Mouse (Mus musculus) limb, embryonic 13.5 days (tissue): ENCODE results near the gene Etv6. TPM values are rescaled to one million over a fixed set of nuclear protein-coding genes. Genes with fewer than 3 reads are reported as not detected.
A peak's percentile ranks its signal among the peaks of the same experiment; 100 is the strongest.

Source experiments
- ATAC-seq: fragments of 200-750 bp; cut with Nextera tagmentation; 2 replicates; pipeline ENCODE4 v1.8.0; 2017; ENCODE audit warnings: low read depth, moderate number of reproducible peaks, moderate TSS enrichment; ENCODE audit not compliant: low FRiP score
- H3K27ac ChIP-seq: fragments of 300-500 bp; sonication (generic); 2 replicates; pipeline ENCODE4 v1.5.1; 2015; ENCODE audit warnings: inconsistent platforms, mild to moderate bottlenecking, moderate library complexity
- H3K27me3 ChIP-seq: fragments of 300-500 bp; sonication (generic); 2 replicates; pipeline ENCODE4 v1.6.1; 2015; ENCODE audit warnings: mild to moderate bottlenecking, inconsistent platforms
- H3K36me3 ChIP-seq: fragments of 300-500 bp; sonication (generic); 2 replicates; pipeline ENCODE4 v1.6.1; 2015; ENCODE audit warnings: inconsistent platforms, mild to moderate bottlenecking, moderate library complexity
- H3K4me1 ChIP-seq: fragments of 300-500 bp; sonication (generic); 2 replicates; pipeline ENCODE4 v1.6.1; 2015; ENCODE audit warnings: inconsistent platforms
- H3K4me2 ChIP-seq: fragments of 300-500 bp; sonication (generic); replicated peaks from 2 replicates; pipeline ENCODE4 v1.6.1; 2015; ENCODE audit warnings: inconsistent platforms, mild to moderate bottlenecking, moderate library complexity
- H3K4me3 ChIP-seq: fragments of 300-500 bp; sonication (generic); 2 replicates; pipeline ENCODE4 v1.5.1; 2015; ENCODE audit warnings: moderate library complexity, mild to moderate bottlenecking, inconsistent platforms
- H3K9ac ChIP-seq: fragments of 300-500 bp; sonication (generic); 2 replicates; pipeline ENCODE4 v1.6.1; 2015; ENCODE audit warnings: mild to moderate bottlenecking, inconsistent platforms
- H3K9me3 ChIP-seq: fragments of 300-500 bp; sonication (generic); 2 replicates; pipeline ENCODE4 v1.6.1; 2016; ENCODE audit warnings: inconsistent platforms
- WGBS: fragments of 180-500 bp; shearing (Covaris S2); methylation state at CpG from one replicate; pipeline ENCODE4 v1.1.7; 2015; 5-methylcytosine and 5-hydroxymethylcytosine counted together
- polyA plus RNA-seq: library from polyadenylated mRNA; unstranded; fragments of >200 nt; fragmentation: Nextera tagmentation; extraction: Ambion mirVana; gene quantifications from 2 replicates; pipeline ENCODE4 v1.2.1, GENCODE M21; 2015

Etv6 gene
- polyA plus RNA-seq, 1 experiment from 2014 or later: 15.4 TPM

GRCm38 (mm10) chr6:134168799-134169198 is 133.3 kb downstream of the Etv6 start:
- Histone ChIP-seq H3K27me3 (no peaks in the 10 kb centered on the region), H3K9me3 (no peaks in the 10 kb centered on the region), H3K36me3 (0 out of 2 replicates have a peak, but pooled peaks cover 3% of the 10 kb centered on the region), H3K4me2 (no peak overlapping the region), H3K27ac (no peak overlapping the region), H3K9ac (no peak overlapping the region), H3K4me3 (no peak overlapping the region), H3K4me1 (peaks cover 22% of the 10 kb centered on the region)
- 76% methylated on average over 11 of the region's 11 CpGs for WGBS
- ATAC-seq: no peak

GRCm38 (mm10) chr6:134171235-134171634 is 135.7 kb downstream of the Etv6 start:
- Histone ChIP-seq H3K27ac (no peak overlapping the region), H3K4me1 (peaks cover 34% of the 10 kb centered on the region), H3K9me3 (no peaks in the 10 kb centered on the region), H3K27me3 (no peaks in the 10 kb centered on the region), H3K36me3 (0 out of 2 replicates have a peak, but pooled peaks cover 3% of the 10 kb centered on the region), H3K9ac (no peak overlapping the region), H3K4me3 (no peak overlapping the region), H3K4me2 (no peak overlapping the region)
- 66% methylated on average over 1 of the region's 1 CpGs for WGBS
- no peak for ATAC-seq

GRCm38 (mm10) chr6:134171906-134172728 is 136.6 kb downstream of the Etv6 start:
- Histone ChIP-seq H3K4me2 (no peak overlapping the region), H3K4me3 (no peak overlapping the region), H3K36me3 (0 out of 2 replicates have a peak, but pooled peaks cover 3% of the 10 kb centered on the region), H3K4me1 (peaks cover 38% of the 10 kb centered on the region), H3K27me3 (no peaks in the 10 kb centered on the region), H3K9ac (no peak overlapping the region), H3K9me3 (no peaks in the 10 kb centered on the region), H3K27ac (no peak overlapping the region)
- 88% methylated on average over 17 of the region's 17 CpGs for WGBS
- no peak for ATAC-seq

DNA sequence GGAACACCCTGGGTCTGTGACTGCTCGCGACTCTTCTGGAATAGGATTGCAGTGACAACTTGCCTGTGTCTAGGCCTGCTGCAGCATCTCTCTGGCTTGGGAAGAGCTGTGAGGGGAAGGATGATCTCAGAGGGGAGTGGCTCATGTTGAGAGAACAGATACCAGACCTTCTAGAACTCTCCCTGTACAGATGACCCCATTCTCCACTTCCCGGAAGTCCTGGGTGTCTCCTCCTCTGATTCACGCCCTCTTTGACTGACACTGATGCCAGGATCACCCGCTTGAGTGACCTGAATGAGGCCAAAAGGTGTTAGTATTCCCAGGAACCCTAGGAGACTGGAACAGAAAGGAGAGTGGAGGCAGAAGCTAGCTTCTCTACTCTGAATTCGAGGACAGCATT is 137.9 kb downstream of the Etv6 start:
- Histone ChIP-seq H3K9me3 (no peaks in the 10 kb centered on the region), H3K9ac (no peak overlapping the region), H3K36me3 (0 out of 2 replicates have a peak, but pooled peaks cover 3% of the 10 kb centered on the region), H3K4me3 (no peak overlapping the region), H3K4me1 (peaks cover 31% of the 10 kb centered on the region), H3K27ac (no peak overlapping the region), H3K4me2 (no peak overlapping the region), H3K27me3 (no peaks in the 10 kb centered on the region)
- ATAC-seq: no peak
- WGBS: 63% methylated on average over 6 of the region's 6 CpGs

GRCm38 (mm10) chr6:134175059-134175458 is 139.6 kb downstream of the Etv6 start:
- no peak overlapping the region for H3K4me3 ChIP-seq
- WGBS: 61% methylated on average over 9 of the region's 9 CpGs
- H3K27me3 ChIP-seq: no peaks in the 10 kb centered on the region
- 0 out of 2 replicates have a peak, but pooled peaks cover 3% of the 10 kb centered on the region for H3K36me3 ChIP-seq
- no peak for ATAC-seq
- no peak overlapping the region for H3K9ac ChIP-seq
- H3K4me2 ChIP-seq: no peak overlapping the region
- no peak overlapping the region for H3K27ac ChIP-seq
- no peaks in the 10 kb centered on the region for H3K9me3 ChIP-seq
- H3K4me1 ChIP-seq: peaks cover 25% of the 10 kb centered on the region

DNA sequence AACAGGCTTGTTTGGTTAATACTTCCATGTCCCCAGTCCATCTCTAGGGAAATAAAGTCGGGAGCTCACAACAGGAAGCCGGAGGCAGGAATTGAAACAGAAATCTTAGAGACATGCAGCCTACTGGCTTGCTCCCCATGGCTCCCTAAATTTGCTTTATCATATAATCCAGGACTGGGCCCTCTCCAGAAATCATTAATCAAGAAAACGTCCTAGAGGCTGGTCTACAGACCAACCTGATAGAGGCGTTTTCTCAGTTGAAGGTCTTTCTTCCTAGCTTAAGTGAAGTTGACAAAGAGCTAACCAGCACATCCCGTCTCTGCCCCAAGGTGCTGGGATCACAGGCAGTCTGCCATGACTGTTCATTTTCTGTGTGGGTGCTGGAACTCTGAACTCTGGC is 141.7 kb downstream of the Etv6 start:
- no peak overlapping the region for H3K4me3 ChIP-seq
- no peak overlapping the region for H3K9ac ChIP-seq
- no peak for ATAC-seq
- peaks cover 16% of the 10 kb centered on the region; the same call in 1 of the 2 replicates for H3K4me1 ChIP-seq
- no peaks in the 10 kb centered on the region for H3K27me3 ChIP-seq
- no peak overlapping the region for H3K27ac ChIP-seq
- H3K36me3 ChIP-seq: no peaks in the 10 kb centered on the region
- no peaks in the 10 kb centered on the region for H3K9me3 ChIP-seq
- 77% methylated on average over 5 of the region's 5 CpGs for WGBS
- H3K4me2 ChIP-seq: no peak overlapping the region

GRCm38 (mm10) chr6:134182301-134182948 is 146.9 kb downstream of the Etv6 start:
- H3K4me1 ChIP-seq: peaks cover 8% of the 10 kb centered on the region
- 0 out of 2 replicates have a peak, but pooled peaks have one; percentile 18 for ATAC-seq
- 76% methylated on average over 17 of the region's 17 CpGs for WGBS
- no peaks in the 10 kb centered on the region for H3K27me3 ChIP-seq
- H3K4me2 ChIP-seq: no peak overlapping the region
- no peak overlapping the region for H3K4me3 ChIP-seq
- H3K9ac ChIP-seq: no peak overlapping the region
- H3K27ac ChIP-seq: no peak overlapping the region; the same call in 1 of the 2 replicates
- no peaks in the 10 kb centered on the region for H3K9me3 ChIP-seq
- no peaks in the 10 kb centered on the region for H3K36me3 ChIP-seq

DNA sequence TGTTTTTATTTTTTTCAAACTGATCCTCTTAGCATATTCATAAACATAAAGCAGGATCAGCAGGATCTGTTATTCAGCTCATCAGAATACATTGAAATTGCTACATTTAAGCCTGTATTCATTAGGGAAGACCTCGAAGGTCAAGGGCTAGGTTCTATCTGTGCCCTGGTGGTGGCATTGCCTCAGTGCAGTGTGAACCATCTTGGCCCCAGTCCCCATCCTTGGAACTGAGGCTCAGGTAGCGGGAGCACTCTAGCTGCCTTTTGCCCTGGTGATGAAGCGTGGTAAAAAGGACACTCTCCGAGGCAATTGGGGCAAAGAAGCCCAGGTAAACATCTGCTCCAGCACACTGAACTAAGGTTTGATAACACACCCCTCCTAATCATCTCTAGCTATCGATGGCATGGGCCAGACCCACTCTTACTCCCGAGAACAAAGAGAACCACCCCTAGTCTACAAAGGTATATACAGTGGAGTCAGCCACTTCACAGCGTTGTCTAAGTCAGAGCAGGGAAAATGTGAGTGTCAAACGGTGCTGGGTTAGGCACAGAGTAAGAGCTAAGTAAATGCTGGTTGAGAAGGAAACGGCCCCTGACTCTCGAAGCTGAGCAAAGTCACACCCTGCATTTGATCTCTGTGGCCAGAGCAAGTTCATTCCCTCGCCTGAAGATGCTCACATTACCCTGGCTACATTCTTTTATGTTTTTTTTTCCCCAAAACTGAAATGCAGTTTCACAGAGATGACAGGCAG is 148.3 kb downstream of the Etv6 start:
- Histone ChIP-seq H3K9me3 (no peaks in the 10 kb centered on the region), H3K4me1 (peaks cover 16% of the 10 kb centered on the region), H3K36me3 (no peaks in the 10 kb centered on the region), H3K27me3 (no peaks in the 10 kb centered on the region), H3K4me2 (no peak overlapping the region), H3K9ac (no peak overlapping the region), H3K27ac (no peak overlapping the region), H3K4me3 (no peak overlapping the region)
- WGBS: 82% methylated on average over 11 of the region's 11 CpGs
- ATAC-seq: no peak

DNA sequence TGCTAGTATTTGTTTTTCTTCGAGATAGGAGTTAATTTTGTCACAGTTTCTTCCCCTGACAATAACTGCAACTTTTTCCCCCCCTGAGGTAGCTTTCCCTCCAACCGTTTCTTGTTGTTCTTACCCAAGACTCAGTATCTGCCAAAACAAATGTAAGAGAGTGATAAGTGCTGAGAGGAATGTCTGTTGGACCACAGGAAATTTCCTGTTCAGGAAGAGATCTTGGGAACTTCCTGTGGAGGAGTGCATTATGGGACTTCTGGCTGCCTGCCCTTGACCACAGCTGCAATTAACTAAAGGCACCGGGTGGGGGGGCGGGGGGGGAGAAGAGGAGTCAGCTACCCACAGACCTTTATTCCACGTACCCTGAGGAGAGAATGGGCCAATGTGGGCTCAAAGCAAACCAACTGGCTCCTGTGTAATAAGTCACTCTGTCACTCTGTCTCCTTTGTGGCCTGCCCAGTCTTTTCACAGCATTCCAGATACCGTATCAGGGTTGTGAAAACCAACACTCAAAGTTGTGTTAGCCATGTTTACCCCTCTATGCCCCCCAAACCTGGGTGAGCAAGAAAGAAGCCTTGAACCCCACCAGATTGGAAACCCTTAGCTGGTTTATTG is 150.9 kb downstream of the Etv6 start:
- no peak for ATAC-seq
- H3K4me1 ChIP-seq: peaks cover 34% of the 10 kb centered on the region
- H3K4me3 ChIP-seq: no peak overlapping the region
- no peaks in the 10 kb centered on the region for H3K36me3 ChIP-seq
- H3K9me3 ChIP-seq: no peaks in the 10 kb centered on the region
- no peak overlapping the region; the same call in 1 of the 2 replicates for H3K27ac ChIP-seq
- no peaks in the 10 kb centered on the region for H3K27me3 ChIP-seq
- no peak overlapping the region for H3K9ac ChIP-seq
- 46% methylated on average over 6 of the region's 6 CpGs for WGBS
- H3K4me2 ChIP-seq: no peak overlapping the region

- Histone ChIP-seq H3K4me2 (no peak overlapping the region), H3K27ac (no peak overlapping the region), H3K9ac (no peak overlapping the region), H3K27me3 (no peaks in the 10 kb centered on the region), H3K4me3 (no peak overlapping the region), H3K9me3 (no peaks in the 10 kb centered on the region), H3K36me3 (no peaks in the 10 kb centered on the region), H3K4me1 (peaks cover 34% of the 10 kb centered on the region)
- WGBS: 30% methylated on average over 3 of the region's 3 CpGs
- ATAC-seq: peak; percentile 65; the same call in 1 of the 2 replicates
Observed at GRCm38 (mm10) chr6:134188719-134189118, 153.2 kb downstream of the Etv6 start.

DNA sequence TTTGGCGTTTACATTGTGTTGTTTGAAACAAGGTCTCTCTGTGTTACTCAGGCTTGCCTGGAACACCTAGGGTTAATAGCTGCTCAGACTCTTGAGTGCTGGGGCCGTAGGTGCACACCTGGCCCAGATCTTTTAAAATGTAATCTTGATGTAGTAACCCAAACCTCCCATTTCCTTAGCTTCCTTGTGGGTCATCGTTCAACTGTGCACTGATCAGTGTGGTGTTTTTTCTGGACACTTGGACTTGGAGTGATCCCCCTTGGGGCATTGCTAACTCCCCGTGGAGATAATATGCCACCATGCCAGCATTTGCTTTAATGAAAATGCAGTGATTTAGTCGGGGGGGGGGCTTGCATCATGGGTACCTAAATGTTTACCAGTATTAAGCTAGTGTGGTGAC is 153.7 kb downstream of the Etv6 start:
- H3K9ac ChIP-seq: no peak overlapping the region
- no peak for ATAC-seq
- H3K36me3 ChIP-seq: no peaks in the 10 kb centered on the region
- no peak overlapping the region; the same call in 1 of the 2 replicates for H3K27ac ChIP-seq
- no peak overlapping the region for H3K4me3 ChIP-seq
- H3K9me3 ChIP-seq: no peaks in the 10 kb centered on the region
- no peaks in the 10 kb centered on the region for H3K27me3 ChIP-seq
- H3K4me1 ChIP-seq: peaks cover 34% of the 10 kb centered on the region
- H3K4me2 ChIP-seq: no peak overlapping the region
- WGBS: 22% methylated on average over 5 of the region's 5 CpGs
